Mouse (Mus musculus): ENCODE measurements at regions not wholly inside any gene's neighbourhood (a gene's known extent, or its start where the extent isn't known, plus 50 kb on each side); places are given as distances from the start of the nearest gene placed in this dataset.

DNA sequence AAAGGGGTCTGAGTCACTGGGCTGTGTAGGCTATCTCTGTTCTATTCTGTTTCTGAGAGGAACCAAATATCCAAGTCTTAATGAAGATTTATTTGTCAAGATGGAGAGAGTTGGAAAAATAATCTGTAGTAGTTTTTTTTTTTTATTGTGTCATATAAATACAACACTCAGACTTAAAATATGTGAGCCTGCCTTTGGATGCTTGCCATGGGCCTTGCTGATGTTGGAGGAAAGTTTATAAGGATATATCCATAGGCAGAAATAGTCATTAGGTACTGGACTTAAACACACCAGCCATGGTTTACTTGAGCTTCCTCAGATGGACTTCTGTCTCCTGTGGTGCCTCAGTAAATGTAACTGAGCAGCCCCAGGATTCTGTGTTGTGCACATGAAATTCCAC is 635.8 kb upstream of the Adgrl2 start:
- no peaks in the 10 kb centered on the region for H3K9me3 ChIP-seq (ENCODE audit: control insufficient read depth, low read length)
- DNase-seq (ENCODE audit: low spot score) (no peak), ATAC-seq (ENCODE audit: low FRiP score) (no peak)
- no peak overlapping the region for H3K4me3 ChIP-seq (ENCODE audit: low read depth, low read length)
- no peaks in the 10 kb centered on the region for H3K36me3 ChIP-seq (ENCODE audit: control insufficient read depth, insufficient read depth, low read length)
- no peak overlapping the region for H3K4me2 ChIP-seq (replicated peaks; ENCODE audit: low read depth, low read length)
- H3K4me1 ChIP-seq (replicated peaks; ENCODE audit: control insufficient read depth, insufficient read depth, low read length) = no peaks in the 10 kb centered on the region
- H3K27me3 ChIP-seq (ENCODE audit: control insufficient read depth, insufficient read depth, low read length) = no peaks in the 10 kb centered on the region
- H3K9ac ChIP-seq (ENCODE audit: low read depth, low read length) = no peak overlapping the region
- H3K27ac ChIP-seq (ENCODE audit: low read depth, low read length) = no peak overlapping the region

DNA sequence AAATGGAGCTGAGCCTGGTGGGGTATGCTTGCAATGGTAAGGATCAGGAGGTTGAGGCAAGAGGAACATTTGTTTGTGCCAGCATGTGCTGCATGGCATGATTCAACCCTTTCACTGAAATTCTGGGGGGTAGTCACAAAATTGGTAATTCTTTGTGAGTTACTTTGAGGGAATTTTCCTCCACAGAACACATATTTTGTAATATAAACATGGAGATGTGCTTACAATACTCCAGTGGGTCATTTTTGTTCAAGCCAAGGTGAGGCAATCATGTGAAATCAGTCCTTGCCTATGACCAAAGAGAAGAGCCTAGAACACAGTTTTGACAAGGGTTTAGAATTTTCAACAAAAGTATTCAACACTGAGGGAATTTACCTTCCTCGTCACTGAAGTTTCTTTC is 635.1 kb upstream of the Adgrl2 start:
- ATAC-seq (ENCODE audit: low FRiP score) (no peak), DNase-seq (ENCODE audit: low spot score) (no peak)
- no peak overlapping the region for H3K4me2 ChIP-seq (replicated peaks; ENCODE audit: low read depth, low read length)
- H3K27ac ChIP-seq (ENCODE audit: low read depth, low read length) = no peak overlapping the region
- H3K36me3 ChIP-seq (ENCODE audit: control insufficient read depth, insufficient read depth, low read length) = no peaks in the 10 kb centered on the region
- no peaks in the 10 kb centered on the region for H3K9me3 ChIP-seq (ENCODE audit: control insufficient read depth, low read length)
- H3K4me1 ChIP-seq (replicated peaks; ENCODE audit: control insufficient read depth, insufficient read depth, low read length) = no peaks in the 10 kb centered on the region
- 97% methylated on average over 1 of the region's 1 CpGs for WGBS
- H3K4me3 ChIP-seq (ENCODE audit: low read depth, low read length) = no peak overlapping the region
- H3K27me3 ChIP-seq (ENCODE audit: control insufficient read depth, insufficient read depth, low read length) = no peaks in the 10 kb centered on the region
- H3K9ac ChIP-seq (ENCODE audit: low read depth, low read length) = no peak overlapping the region

DNA sequence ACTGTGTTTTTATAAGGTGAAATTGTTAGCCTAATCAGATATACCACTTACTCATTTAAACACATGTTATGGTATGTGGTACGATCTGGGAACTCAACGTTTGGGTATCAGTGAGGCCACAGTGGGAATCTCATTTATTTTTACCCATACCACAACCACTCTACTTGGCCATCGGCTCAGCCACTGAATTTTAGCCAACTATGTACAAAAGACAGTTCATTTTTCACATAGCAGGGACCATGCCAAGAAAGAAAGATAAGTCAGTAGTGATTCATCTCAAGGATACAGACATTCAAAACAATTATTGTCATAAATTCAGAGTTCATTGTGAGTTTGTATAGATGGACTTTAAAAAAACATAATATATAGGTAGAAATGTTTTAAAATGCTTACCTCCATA is 634.7 kb upstream of the Adgrl2 start:
- Histone ChIP-seq H3K4me1 (replicated peaks; ENCODE audit: control insufficient read depth, insufficient read depth, low read length) (no peaks in the 10 kb centered on the region), H3K9me3 (ENCODE audit: control insufficient read depth, low read length) (no peaks in the 10 kb centered on the region), H3K4me2 (replicated peaks; ENCODE audit: low read depth, low read length) (no peak overlapping the region), H3K9ac (ENCODE audit: low read depth, low read length) (no peak overlapping the region), H3K36me3 (ENCODE audit: control insufficient read depth, insufficient read depth, low read length) (no peaks in the 10 kb centered on the region), H3K27me3 (ENCODE audit: control insufficient read depth, insufficient read depth, low read length) (no peaks in the 10 kb centered on the region), H3K27ac (ENCODE audit: low read depth, low read length) (no peak overlapping the region), H3K4me3 (ENCODE audit: low read depth, low read length) (no peak overlapping the region)
- ATAC-seq (ENCODE audit: low FRiP score) = no peak
- 85% methylated on average over 3 of the region's 3 CpGs for WGBS
- no peak for DNase-seq (ENCODE audit: low spot score)

DNA sequence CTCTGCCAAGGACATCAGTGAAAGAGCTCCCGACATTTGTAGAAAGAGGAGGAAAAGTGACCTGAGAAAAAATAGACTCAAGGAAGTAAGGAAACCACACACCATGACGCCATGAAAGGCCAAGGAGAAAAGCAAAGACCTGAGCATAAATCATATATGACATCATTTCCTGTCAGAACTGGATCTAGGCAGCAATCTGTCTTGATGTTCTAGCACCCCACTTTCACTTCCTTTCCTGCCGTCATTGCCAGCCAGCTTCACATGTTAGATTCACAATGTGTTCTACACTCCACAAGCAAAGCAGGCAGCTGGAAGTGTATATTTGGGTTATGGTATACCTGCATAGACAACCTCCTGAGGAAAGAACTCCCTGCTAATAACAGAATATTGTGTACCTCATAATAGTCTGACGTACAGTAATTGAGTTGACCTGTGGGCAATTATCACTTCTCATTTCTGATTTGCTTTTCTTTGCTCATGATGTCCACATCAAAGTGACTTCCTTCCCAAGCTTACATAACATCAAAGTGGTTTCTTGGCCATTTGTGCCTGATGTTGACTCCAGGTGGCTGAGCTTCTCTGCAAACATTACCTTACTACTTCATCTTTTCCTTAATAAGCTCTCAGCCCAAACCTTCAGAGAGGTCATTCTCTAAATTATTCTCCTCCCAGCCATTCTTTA is 633.6 kb upstream of the Adgrl2 start:
- ATAC-seq (ENCODE audit: low FRiP score) (no peak), DNase-seq (ENCODE audit: low spot score) (no peak)
- Histone ChIP-seq H3K27me3 (ENCODE audit: control insufficient read depth, insufficient read depth, low read length) (no peaks in the 10 kb centered on the region), H3K4me3 (ENCODE audit: low read depth, low read length) (no peak overlapping the region), H3K36me3 (ENCODE audit: control insufficient read depth, insufficient read depth, low read length) (no peaks in the 10 kb centered on the region), H3K4me1 (replicated peaks; ENCODE audit: control insufficient read depth, insufficient read depth, low read length) (no peaks in the 10 kb centered on the region), H3K9ac (ENCODE audit: low read depth, low read length) (no peak overlapping the region), H3K4me2 (replicated peaks; ENCODE audit: low read depth, low read length) (no peak overlapping the region), H3K27ac (ENCODE audit: low read depth, low read length) (no peak overlapping the region), H3K9me3 (ENCODE audit: control insufficient read depth, low read length) (no peaks in the 10 kb centered on the region)
- 85% methylated on average over 4 of the region's 4 CpGs for WGBS

DNA sequence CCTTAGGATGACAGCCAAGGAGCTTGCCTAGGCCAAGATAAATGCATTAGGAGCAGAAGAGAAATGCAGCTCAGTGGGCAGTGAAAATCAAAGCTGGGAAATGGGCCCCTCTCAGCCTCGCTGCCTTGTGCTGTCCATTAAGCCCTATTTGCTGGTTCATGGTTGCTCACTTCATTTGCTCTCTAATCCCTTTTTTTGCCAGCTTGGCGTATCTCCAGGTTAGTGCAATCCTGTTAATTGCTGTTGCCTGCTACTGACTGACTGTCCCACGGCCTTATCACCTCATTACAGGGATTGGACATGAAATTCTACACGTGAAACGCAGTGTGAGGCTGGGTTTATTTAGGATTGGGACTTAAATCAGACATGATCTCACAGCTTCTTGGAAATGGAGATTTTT is 613.5 kb upstream of the Adgrl2 start:
- DNase-seq (ENCODE audit: low spot score) (no peak), ATAC-seq (ENCODE audit: low FRiP score) (no peak)
- 94% methylated on average over 5 of the region's 5 CpGs for WGBS

DNA sequence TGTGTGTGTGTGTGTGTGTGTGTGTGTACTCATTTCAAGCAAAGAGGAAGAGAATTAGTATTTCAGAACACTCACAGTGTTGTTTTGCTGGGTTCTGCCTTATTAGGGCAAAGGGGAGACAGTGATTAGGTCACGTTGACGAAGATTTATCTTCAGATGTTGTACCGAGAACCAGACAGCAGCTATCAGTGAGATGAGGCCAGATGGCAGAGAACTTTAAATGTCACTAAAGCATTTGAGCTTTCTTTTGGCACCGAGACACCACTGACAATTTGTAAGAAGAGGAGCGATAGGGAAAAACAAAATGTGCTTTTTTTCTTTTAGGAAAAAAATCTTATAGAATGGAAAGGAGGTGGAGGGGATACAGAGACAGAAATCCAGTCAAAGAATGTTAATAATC is 610.9 kb upstream of the Adgrl2 start:
- Histone ChIP-seq H3K27ac (ENCODE audit: low read depth, low read length) (no peak overlapping the region), H3K9ac (ENCODE audit: low read depth, low read length) (no peak overlapping the region), H3K9me3 (ENCODE audit: control insufficient read depth, low read length) (no peaks in the 10 kb centered on the region), H3K36me3 (ENCODE audit: control insufficient read depth, insufficient read depth, low read length) (no peaks in the 10 kb centered on the region), H3K4me3 (ENCODE audit: low read depth, low read length) (no peak overlapping the region), H3K4me2 (replicated peaks; ENCODE audit: low read depth, low read length) (no peak overlapping the region), H3K4me1 (replicated peaks; ENCODE audit: control insufficient read depth, insufficient read depth, low read length) (no peaks in the 10 kb centered on the region), H3K27me3 (ENCODE audit: control insufficient read depth, insufficient read depth, low read length) (no peaks in the 10 kb centered on the region)
- WGBS = 80% methylated on average over 5 of the region's 5 CpGs
- ATAC-seq (ENCODE audit: low FRiP score) (no peak), DNase-seq (ENCODE audit: low spot score) (no peak)

More for the DNA sequence above, 613.5 kb upstream of the Adgrl2 start:
- no peaks in the 10 kb centered on the region for H3K4me1 ChIP-seq (replicated peaks; ENCODE audit: control insufficient read depth, insufficient read depth, low read length)
- H3K4me2 ChIP-seq (replicated peaks; ENCODE audit: low read depth, low read length) = no peak overlapping the region
- no peak overlapping the region for H3K4me3 ChIP-seq (ENCODE audit: low read depth, low read length)
- no peaks in the 10 kb centered on the region for H3K9me3 ChIP-seq (ENCODE audit: control insufficient read depth, low read length)
- no peak overlapping the region for H3K9ac ChIP-seq (ENCODE audit: low read depth, low read length)
- no peaks in the 10 kb centered on the region for H3K36me3 ChIP-seq (ENCODE audit: control insufficient read depth, insufficient read depth, low read length)
- no peaks in the 10 kb centered on the region for H3K27me3 ChIP-seq (ENCODE audit: control insufficient read depth, insufficient read depth, low read length)
- H3K27ac ChIP-seq (ENCODE audit: low read depth, low read length) = no peak overlapping the region

DNA sequence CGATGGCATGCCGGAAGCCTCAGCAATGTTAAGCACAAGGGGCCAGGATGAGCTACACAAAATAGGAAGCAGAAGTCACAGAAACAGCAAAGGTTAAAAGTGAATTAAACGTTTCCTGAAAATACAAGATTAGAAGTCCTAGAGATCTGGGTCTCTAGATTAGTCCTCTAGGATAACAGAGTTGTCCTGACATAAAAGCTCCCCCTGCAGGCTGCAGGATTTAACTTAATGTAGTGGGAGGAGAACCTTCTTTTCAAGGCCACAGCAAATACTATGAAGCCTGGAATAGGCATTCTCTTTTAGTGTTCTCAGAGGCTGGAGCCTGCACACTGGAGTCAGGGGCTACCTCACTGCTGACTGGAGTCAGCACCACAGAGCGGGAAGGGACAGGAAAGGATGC is 604.1 kb upstream of the Adgrl2 start:
- ATAC-seq (ENCODE audit: low FRiP score) (no peak), DNase-seq (ENCODE audit: low spot score) (no peak)
- Histone ChIP-seq H3K4me3 (ENCODE audit: low read depth, low read length) (no peak overlapping the region), H3K36me3 (ENCODE audit: control insufficient read depth, insufficient read depth, low read length) (no peaks in the 10 kb centered on the region), H3K9ac (ENCODE audit: low read depth, low read length) (no peak overlapping the region), H3K4me1 (replicated peaks; ENCODE audit: control insufficient read depth, insufficient read depth, low read length) (no peaks in the 10 kb centered on the region), H3K9me3 (ENCODE audit: control insufficient read depth, low read length) (no peaks in the 10 kb centered on the region), H3K27me3 (ENCODE audit: control insufficient read depth, insufficient read depth, low read length) (no peaks in the 10 kb centered on the region), H3K27ac (ENCODE audit: low read depth, low read length) (no peak overlapping the region), H3K4me2 (replicated peaks; ENCODE audit: low read depth, low read length) (no peak overlapping the region)
- WGBS = 73% methylated on average over 4 of the region's 4 CpGs

DNA sequence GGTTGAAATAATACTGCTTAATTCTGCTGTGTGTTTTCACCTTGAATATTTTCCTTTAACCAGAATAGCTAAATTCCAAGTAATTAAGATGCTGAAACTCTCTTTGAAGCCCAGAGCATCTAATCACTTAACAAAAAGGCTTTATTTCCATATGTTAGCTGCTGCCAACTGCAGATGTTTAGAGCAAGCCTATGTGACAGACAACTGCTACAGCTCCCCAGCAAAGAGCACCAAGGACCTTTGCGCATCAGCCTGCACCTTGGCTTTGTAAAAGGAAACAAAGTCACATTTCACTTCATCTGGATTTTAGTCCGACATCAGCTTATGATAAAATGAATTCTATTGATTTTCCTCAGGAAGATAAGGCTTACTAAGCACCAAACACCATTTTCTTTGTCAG is 595.4 kb upstream of the Adgrl2 start:
- Histone ChIP-seq H3K4me3 (ENCODE audit: low read depth, low read length) (no peak overlapping the region), H3K27ac (ENCODE audit: low read depth, low read length) (no peak overlapping the region), H3K9ac (ENCODE audit: low read depth, low read length) (no peak overlapping the region), H3K4me1 (replicated peaks; ENCODE audit: control insufficient read depth, insufficient read depth, low read length) (no peaks in the 10 kb centered on the region), H3K27me3 (ENCODE audit: control insufficient read depth, insufficient read depth, low read length) (no peaks in the 10 kb centered on the region), H3K9me3 (ENCODE audit: control insufficient read depth, low read length) (no peaks in the 10 kb centered on the region), H3K36me3 (ENCODE audit: control insufficient read depth, insufficient read depth, low read length) (no peaks in the 10 kb centered on the region), H3K4me2 (replicated peaks; ENCODE audit: low read depth, low read length) (no peak overlapping the region)
- DNase-seq (ENCODE audit: low spot score) (no peak), ATAC-seq (ENCODE audit: low FRiP score) (no peak)
- 41% methylated on average over 2 of the region's 2 CpGs for WGBS

DNA sequence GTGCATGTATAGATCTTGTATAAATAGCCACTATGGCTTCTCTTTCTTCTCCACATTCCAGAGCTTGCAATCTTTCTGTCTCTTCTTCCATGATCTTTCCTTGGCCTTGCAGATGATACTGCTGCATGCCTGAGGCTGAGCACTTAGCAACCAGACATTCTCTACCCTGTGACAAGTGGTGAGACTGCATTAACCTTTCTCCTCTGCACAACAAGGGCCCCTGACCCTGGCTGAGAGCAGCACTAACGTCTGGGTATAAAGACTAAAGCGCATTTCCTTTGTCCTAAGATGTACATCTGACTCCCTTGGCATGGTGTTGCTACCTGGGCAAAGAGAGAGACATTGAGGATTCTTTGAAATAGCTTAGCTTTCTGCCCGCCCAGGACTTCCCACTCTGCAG is 590.8 kb upstream of the Adgrl2 start:
- Histone ChIP-seq H3K4me2 (replicated peaks; ENCODE audit: low read depth, low read length) (no peak overlapping the region), H3K9ac (ENCODE audit: low read depth, low read length) (no peak overlapping the region), H3K36me3 (ENCODE audit: control insufficient read depth, insufficient read depth, low read length) (no peaks in the 10 kb centered on the region), H3K4me3 (ENCODE audit: low read depth, low read length) (no peak overlapping the region), H3K27ac (ENCODE audit: low read depth, low read length) (no peak overlapping the region), H3K9me3 (ENCODE audit: control insufficient read depth, low read length) (no peaks in the 10 kb centered on the region), H3K27me3 (ENCODE audit: control insufficient read depth, insufficient read depth, low read length) (no peaks in the 10 kb centered on the region), H3K4me1 (replicated peaks; ENCODE audit: control insufficient read depth, insufficient read depth, low read length) (no peaks in the 10 kb centered on the region)
- peak; percentile 49; the same call in 1 of the 2 replicates for ATAC-seq (ENCODE audit: low FRiP score)
- peak; percentile 52 for DNase-seq (ENCODE audit: low spot score)
- 30% methylated on average over 3 of the region's 3 CpGs for WGBS
